In genomic region chr17:50020211-50021001, GRCm38 (mm10) we compare ENCODE assay signal across 8 mouse cellular contexts.
DNase-seq lines count a peak whose midpoint lies in the region; ATAC-seq and TF ChIP-seq lines count a peak whose summit lies in the region.

No protein-coding gene starts in this region.

- H3K9me3 ChIP-seq in intestine, embryonic 15.5 days = no peaks in the 10 kb centered on the region
- H3K9me3 ChIP-seq in intestine, postnatal 0 days (ENCODE audit: control insufficient read depth) = no peaks in the 10 kb centered on the region
- H3K9me3 ChIP-seq in midbrain, embryonic 12.5 days = no peaks in the 10 kb centered on the region

- H3K27ac ChIP-seq in intestine, embryonic 15.5 days = no peak overlapping the region
- no peak overlapping the region for H3K27ac ChIP-seq in intestine, postnatal 0 days (ENCODE audit: low read depth, low read length)
- peak overlapping the region; percentile 67 for H3K27ac ChIP-seq in cortical plate, adult 2 months (ENCODE audit: insufficient read depth, low read length)
- H3K27ac ChIP-seq in midbrain, embryonic 12.5 days (replicated peaks) = peak overlapping the region; percentile 63

- ATAC-seq in intestine, embryonic 15.5 days = peak; percentile 87
- no peak for ATAC-seq in intestine, postnatal 0 days
- peak; percentile 82 to 88 for ATAC-seq in hematopoietic stem cell, adult 5-6 weeks (replicated peaks in 1 of 2; ENCODE audit: insufficient read depth in 1 of 2, low FRiP score in 2 of 2, low TSS enrichment in 1 of 2, low read depth in 1 of 2, poor library complexity in 2 of 2, severe bottlenecking in 2 of 2)
- ATAC-seq in midbrain, embryonic 12.5 days (ENCODE audit: low FRiP score, low read depth) = peak; percentile 71
- ATAC-seq in CD4-positive, CD25-positive, alpha-beta regulatory T cell, adult 4 months = no peak

- no peaks in the 10 kb centered on the region for H3K4me1 ChIP-seq in intestine, embryonic 15.5 days (replicated peaks)
- no peaks in the 10 kb centered on the region for H3K4me1 ChIP-seq in intestine, postnatal 0 days (replicated peaks; ENCODE audit: control insufficient read depth, insufficient read depth, low read length)
- no peaks in the 10 kb centered on the region; the same call in 1 of the 2 replicates for H3K4me1 ChIP-seq in cortical plate, adult 2 months (ENCODE audit: control insufficient read depth, insufficient read depth, low read length)
- H3K4me1 ChIP-seq in midbrain, embryonic 12.5 days = peaks cover 43% of the 10 kb centered on the region

- no peak for TF ChIP-seq CTCF in intestine, postnatal 0 days (IDR thresholded peaks at IDR 0.05; ENCODE audit: low read depth)
- TF ChIP-seq CTCF in cortical plate, adult 2 months (IDR thresholded peaks at IDR 0.05; ENCODE audit: extremely low read depth, insufficient read depth, low read length) = no peak

- 60% methylated on average over 16 of the region's 16 CpGs for WGBS in intestine, embryonic 15.5 days
- 68% methylated on average over 16 of the region's 16 CpGs for WGBS in intestine, postnatal 0 days
- 54% methylated on average over 16 of the region's 16 CpGs for WGBS in midbrain, embryonic 12.5 days

- peak; percentile 51 for DNase-seq in adrenal gland, adult 8-10 months
- no peak for DNase-seq in left cerebral cortex, postnatal 25 days (ENCODE audit: low spot score in 2 of 2)

- H3K4me2 ChIP-seq in intestine, embryonic 15.5 days (replicated peaks) = no peak overlapping the region
- H3K4me2 ChIP-seq in intestine, postnatal 0 days (replicated peaks; ENCODE audit: low read depth) = no peak overlapping the region
- 0 out of 2 replicates have a peak overlapping the region, but pooled peaks have one; percentile 11 for H3K4me2 ChIP-seq in midbrain, embryonic 12.5 days (replicated peaks)

- H3K4me3 ChIP-seq in intestine, embryonic 15.5 days (replicated peaks) = no peak overlapping the region
- no peak overlapping the region for H3K4me3 ChIP-seq in intestine, postnatal 0 days (ENCODE audit: low read depth, low read length)
- no peak overlapping the region for H3K4me3 ChIP-seq in cortical plate, adult 2 months (ENCODE audit: insufficient read depth, low read length)
- no peak overlapping the region for H3K4me3 ChIP-seq in midbrain, embryonic 12.5 days

- no peak for TF ChIP-seq POLR2A in cortical plate, adult 2 months (IDR thresholded peaks at IDR 0.05; ENCODE audit: extremely low read depth, insufficient read depth, low read length)

- H3K9ac ChIP-seq in intestine, embryonic 15.5 days = no peak overlapping the region
- no peak overlapping the region for H3K9ac ChIP-seq in intestine, postnatal 0 days (ENCODE audit: low read depth, low read length)
- no peak overlapping the region for H3K9ac ChIP-seq in midbrain, embryonic 12.5 days (replicated peaks)

- no peaks in the 10 kb centered on the region for H3K27me3 ChIP-seq in intestine, embryonic 15.5 days (replicated peaks)
- no peaks in the 10 kb centered on the region for H3K27me3 ChIP-seq in intestine, postnatal 0 days (replicated peaks; ENCODE audit: control insufficient read depth, insufficient read depth, low read length)
- H3K27me3 ChIP-seq in midbrain, embryonic 12.5 days = peaks cover 11% of the 10 kb centered on the region; the same call in 1 of the 2 replicates

- intact Hi-C loops in left cerebral cortex, postnatal 25 days (cut with DNase I) = no loop called here

- H3K36me3 ChIP-seq in intestine, embryonic 15.5 days = no peaks in the 10 kb centered on the region
- H3K36me3 ChIP-seq in intestine, postnatal 0 days (ENCODE audit: control insufficient read depth, insufficient read depth) = no peaks in the 10 kb centered on the region
- no peaks in the 10 kb centered on the region for H3K36me3 ChIP-seq in midbrain, embryonic 12.5 days

Comparison
In these comparisons a context has a peak if more than half of its experiments do, and no peak if none do; other contexts are left out.
1. ATAC-seq: peak in intestine, embryonic 15.5 days (single experiment), hematopoietic stem cell, adult 5-6 weeks (2 of 2) and midbrain, embryonic 12.5 days (single experiment); none in intestine, postnatal 0 days (single experiment) and CD4-positive, CD25-positive, alpha-beta regulatory T cell, adult 4 months (single experiment).
2. H3K27ac ChIP-seq: peak in cortical plate, adult 2 months (single experiment) and midbrain, embryonic 12.5 days (single experiment); none in intestine, embryonic 15.5 days (single experiment) and intestine, postnatal 0 days (single experiment).